Mouse (Mus musculus) CD4-positive, CD25-positive, alpha-beta regulatory T cell, adult 2 months (primary cell): ENCODE results near the gene St7.

Source experiments
- DNase-seq: peaks from one replicate; pipeline ENCODE4 v3.0.0-alpha.2; 2012; ENCODE audit warnings: low read depth, low spot score

Gene St7

DNA sequence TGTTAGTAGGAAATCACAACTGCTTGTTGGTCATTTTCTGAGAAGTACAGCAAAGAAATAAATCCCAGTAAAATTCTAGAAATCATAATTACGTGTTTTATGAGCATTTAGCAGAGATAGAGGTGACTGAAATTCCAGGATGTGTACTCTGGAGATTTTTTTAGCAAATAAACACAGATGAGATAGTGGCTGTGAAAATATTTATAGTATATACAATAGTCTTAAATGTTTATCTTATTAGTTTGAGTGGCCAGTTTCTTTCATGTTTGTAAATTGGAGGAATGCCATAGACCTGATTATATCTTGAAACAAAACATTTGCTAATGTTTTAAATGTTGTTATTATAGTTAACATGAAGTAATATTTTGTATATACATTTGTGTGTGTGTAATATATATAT lies 205.8 kb downstream of the St7 start:
- no peak for DNase-seq

- no peak for DNase-seq
Measured at GRCm38 (mm10) chr6:17903355-17903754, 210.6 kb downstream of the St7 start.

DNA sequence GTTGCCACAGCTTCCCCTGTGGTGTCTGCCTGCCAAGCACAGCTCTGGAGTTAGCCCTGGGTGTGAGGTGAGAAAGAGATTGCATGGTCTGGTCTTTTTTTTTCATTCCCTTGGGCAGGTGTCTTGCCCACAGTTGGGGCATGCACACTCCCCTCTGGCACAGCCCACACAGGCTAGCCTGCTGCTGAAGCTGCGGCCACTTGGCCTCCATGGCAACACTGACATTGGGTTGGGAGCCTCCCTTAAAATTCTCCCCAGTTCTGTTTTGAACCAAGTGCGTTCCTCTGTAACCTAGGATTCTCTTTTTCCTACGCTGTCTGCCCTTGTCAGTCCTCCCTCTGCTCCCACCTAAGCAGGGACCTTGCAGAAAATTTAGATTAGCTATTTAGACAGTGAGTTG lies 213.0 kb downstream of the St7 start:
- no peak for DNase-seq

DNA sequence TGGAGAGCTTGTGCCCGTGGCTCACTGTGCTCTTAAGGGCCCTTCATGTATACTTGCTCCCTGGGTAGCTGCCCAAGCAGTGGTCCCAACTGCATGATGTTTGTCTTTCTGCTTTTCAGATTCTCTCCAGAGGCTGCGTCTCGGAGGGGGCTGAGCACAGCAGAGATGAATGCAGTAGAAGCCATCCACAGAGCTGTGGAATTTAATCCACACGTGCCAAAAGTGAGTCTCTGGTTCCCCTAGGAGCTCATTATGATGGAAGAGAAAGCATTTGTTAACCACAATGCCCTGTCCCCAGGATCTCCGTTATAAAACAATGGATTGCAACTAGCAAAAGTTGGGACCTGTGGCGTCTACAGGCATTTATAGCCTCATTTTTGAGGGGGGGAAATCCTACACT lies 213.6 kb downstream of the St7 start:
- DNase-seq: no peak

GRCm38 (mm10) chr6:17912312-17912711 lies 219.6 kb downstream of the St7 start:
- DNase-seq: no peak

DNA sequence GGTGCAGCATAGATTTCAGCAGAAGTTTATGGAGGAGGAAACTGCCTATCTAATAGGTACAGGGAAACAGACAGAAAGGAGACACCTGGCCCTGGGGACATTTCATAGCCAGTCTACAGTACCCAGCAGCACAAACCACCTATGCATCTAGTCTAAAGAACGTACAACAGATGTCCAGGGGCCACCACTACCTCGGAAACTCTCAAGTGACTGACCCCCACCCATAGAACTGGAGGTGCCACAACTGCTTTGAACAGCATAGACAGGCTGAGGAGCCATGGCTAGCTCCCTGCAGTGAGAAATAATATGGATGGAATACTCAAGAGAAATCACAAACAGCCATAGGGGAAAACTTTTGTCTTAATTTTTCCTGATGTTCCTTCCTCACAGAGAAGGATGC lies 220.1 kb downstream of the St7 start:
- no peak for DNase-seq

DNA sequence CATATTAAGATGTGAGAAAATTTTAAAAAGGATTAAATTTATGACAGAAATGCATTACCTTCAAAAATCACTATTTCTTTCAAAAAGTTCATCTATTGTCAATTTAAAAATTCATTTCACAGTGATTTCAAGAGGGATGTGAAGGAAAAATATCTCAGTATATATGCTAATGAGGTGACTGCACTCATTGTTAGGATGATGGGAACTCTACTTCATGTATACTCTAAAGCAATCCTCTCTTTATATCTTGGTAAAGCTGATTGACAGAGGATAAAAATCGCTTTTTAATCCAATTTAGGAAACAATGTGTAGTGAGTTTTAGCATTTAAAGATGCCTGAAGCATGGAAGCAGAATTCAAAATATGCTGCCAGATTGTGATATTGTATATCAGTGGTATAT lies 220.6 kb downstream of the St7 start:
- DNase-seq: no peak

DNA sequence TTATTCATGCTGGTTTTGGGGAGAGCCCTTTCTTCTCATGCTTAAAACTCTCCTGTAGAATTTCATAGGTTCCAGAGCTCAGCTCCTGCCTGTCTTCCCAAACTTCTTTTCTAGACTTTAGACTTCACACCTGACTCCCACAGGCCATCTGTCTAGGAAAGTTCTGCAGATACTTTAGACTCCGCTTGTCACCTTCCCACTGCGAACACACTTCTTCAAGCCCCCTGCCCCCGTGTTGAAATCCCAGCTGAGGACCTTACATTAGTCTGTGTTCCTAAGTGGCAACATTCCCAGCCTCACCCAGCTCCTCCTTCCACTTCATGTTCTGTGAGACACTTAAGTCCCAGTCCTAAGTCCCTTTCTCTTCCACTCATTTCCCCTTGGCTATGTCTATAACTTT lies 221.6 kb downstream of the St7 start:
- DNase-seq: no peak

DNA sequence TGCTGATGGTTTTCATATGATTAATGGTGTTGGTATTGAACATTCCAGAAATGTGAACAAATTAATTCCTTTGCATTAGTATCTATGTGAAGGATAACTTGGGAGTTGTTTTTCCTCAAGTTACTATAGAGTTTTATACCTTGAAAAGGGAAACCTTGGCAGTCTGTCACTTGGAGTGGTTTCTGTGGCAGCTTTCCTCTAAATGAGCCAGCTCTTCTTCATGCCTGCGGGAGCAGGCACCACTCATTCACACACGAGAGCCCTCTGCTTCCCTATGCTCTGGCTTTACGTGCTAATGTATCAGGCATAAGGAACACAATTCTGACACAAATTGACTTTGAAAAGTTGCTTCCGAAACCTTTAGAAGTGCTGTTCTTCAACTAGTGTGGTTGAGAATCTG lies 224.5 kb downstream of the St7 start:
- DNase-seq: no peak

- no peak for DNase-seq
Measured at GRCm38 (mm10) chr6:17922180-17922579, 229.4 kb downstream of the St7 start.

- peak; percentile 9 for DNase-seq
Measured at GRCm38 (mm10) chr6:17922967-17923366, 230.2 kb downstream of the St7 start.

GRCm38 (mm10) chr6:17923370-17923769 lies 230.6 kb downstream of the St7 start:
- no peak for DNase-seq

DNA sequence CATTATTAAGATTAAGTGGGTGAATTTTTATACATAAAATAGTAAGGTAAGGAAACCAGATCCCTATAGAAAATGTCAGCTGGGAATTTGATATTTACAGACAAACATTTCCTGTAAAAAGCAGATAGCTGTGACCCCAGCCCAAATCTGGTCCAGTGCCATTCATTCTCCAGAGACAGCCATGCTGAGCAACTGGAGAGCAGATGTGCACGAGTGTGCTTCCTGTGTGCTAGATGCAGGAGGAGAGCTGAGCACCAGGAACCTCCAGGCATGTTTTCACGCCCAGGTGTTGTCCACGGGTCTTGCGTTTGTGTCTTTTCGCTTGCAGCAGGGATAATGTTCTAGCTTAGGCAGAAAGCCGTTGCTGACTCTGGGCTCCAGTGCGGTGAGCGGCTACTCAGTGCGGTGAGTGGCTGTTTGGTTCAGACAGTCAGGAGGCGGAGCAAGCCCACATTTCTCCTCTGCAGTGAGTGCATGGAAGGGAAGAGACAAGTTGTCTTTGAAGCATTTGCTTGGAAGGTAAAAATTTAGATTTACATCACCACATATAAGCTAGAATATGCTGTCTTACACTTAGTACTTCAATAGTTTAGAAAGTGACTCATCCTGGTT lies 231.3 kb downstream of the St7 start:
- DNase-seq: no peak

DNA sequence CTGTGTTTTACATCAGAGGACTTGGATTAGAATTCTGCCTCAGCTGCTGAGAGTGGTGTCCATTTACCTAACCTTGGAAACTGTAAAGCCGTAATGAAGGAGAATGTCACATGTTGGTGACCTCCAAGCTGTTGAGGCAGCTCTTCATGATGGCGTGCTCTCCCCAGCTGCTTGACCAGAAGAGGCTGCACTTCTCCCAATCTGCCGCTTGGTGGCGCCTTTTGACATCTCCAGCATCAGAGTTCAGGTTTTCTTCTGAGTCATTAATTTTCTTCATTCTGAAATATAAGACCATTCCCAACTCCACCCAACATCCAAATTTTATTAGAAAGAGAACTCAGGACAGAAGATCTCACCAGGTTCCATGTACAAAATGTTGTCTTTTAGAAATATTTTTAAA lies 232.5 kb downstream of the St7 start:
- DNase-seq: peak; percentile 47

DNA sequence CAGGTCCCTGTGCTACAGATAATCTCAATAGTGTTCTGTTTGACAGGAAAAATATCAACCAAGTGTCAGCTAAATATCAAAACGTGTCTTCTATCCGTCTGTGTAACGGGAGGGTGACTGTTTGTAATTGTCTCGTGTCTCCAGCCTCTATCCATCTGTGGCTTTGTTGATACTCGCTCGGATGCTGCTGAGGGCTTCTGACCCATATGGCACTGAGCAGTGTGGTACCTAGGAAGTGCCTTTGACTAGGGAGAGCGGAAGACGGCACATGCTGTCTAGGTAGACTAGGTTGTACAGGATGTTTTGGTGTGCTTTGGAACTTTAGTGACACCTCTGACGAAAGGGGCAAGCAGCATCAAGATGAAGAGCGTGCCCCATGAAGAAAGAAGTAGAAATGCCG lies 235.0 kb downstream of the St7 start:
- DNase-seq: no peak

- no peak for DNase-seq
Measured at GRCm38 (mm10) chr6:17931187-17931586, 238.5 kb downstream of the St7 start.

- peak; percentile 12 for DNase-seq
Measured at GRCm38 (mm10) chr6:17931835-17932234, 239.1 kb downstream of the St7 start.

DNA sequence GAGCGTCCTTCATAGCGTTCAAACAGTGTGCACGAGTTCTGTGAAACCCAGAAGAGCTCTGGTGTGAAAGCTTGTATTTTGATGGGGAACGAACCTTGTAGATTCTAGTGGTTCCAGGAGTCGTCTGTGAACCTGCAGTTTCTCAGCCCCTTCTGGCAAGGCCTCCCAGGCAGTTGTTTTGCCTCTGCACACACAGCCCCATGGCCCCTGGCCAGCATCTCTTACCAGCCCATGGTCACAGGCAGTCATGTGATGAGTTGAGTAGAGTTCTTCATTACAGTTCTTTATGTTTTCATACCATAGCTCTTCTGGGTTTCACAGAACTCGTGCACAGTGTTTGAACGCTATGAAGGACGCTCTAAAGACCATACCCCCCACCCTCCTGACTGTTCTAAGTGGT lies 240.1 kb downstream of the St7 start:
- DNase-seq: no peak

- no peak for DNase-seq
Measured at GRCm38 (mm10) chr6:17938631-17939346, 246.1 kb downstream of the St7 start.

- no peak for DNase-seq
Measured at GRCm38 (mm10) chr6:17941916-17942315, 249.2 kb downstream of the St7 start.

DNA sequence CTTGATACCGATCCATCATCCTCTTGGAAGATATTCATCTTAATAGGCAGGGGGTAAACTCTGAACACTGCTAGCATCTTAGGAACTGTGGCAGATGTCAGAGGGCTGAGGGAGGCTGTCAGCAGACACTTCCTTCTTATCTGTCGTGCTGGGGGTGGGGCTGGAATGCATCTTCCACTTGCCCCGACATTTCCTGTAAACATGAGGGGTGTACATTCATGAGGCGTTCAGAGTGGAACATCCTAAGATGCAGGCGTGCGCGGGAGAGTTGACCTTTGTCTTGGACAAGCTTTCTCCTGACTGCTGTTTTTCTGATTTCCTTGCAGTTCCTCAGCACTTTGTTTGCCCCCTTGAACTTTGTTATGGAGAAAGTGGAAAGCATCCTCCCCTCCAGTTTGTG lies 249.6 kb downstream of the St7 start:
- no peak for DNase-seq

DNA sequence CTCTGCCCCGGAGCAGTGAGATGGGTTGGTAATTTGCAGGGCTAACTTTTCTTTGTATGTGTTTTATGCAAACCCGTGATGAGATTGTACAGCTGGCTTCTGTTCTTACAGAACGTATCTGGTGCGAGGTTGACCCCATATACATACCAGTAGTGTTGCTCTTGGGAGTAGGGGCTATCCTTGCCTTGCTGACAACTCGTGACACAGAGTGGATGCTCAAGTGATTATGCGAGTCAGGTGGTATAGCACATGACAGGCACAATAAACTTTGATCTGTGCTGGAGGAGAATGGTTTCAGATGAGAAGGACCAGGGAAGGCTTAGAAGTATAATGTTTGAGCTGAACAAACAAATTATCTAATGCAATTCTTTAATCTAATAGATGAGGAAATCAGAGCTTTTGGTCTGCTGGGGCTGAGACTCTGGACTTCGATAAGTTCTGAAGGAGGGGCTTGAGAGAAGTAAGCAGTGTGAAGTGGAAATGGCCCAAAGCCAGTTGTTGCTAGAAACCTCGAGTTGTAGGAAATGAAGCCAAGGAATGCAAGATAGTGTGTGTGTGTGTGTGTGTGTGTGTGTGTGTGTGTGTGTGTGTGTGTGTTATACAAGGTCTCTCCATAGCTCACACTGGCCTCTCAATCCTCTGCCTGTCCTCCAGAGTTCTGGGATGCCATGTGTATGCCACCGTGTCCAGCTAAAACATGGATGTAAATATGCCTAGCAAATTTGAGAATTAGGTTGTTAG lies 251.3 kb downstream of the St7 start:
- no peak for DNase-seq

DNA sequence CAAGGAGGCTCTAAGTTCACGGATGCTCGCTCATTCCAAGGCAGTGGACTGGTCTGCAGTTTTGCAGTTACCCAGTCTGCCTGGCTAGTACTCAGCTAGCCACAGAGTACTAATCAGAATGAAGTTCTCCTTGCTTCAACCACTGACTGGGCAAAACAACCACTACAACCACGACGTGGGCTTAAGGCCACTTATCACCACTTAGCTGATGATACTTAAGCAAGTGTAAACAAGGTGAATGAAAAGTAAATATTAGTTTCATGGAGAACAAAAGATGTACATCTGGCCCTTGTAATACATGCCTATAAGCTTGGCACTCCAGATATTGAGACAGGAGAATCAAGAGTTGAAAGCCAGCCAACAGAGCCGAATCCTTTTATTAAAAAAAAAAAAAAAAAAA lies 253.7 kb downstream of the St7 start:
- DNase-seq: no peak
